ENCODE assay signal across 8 mouse cellular contexts in the genomic region with DNA sequence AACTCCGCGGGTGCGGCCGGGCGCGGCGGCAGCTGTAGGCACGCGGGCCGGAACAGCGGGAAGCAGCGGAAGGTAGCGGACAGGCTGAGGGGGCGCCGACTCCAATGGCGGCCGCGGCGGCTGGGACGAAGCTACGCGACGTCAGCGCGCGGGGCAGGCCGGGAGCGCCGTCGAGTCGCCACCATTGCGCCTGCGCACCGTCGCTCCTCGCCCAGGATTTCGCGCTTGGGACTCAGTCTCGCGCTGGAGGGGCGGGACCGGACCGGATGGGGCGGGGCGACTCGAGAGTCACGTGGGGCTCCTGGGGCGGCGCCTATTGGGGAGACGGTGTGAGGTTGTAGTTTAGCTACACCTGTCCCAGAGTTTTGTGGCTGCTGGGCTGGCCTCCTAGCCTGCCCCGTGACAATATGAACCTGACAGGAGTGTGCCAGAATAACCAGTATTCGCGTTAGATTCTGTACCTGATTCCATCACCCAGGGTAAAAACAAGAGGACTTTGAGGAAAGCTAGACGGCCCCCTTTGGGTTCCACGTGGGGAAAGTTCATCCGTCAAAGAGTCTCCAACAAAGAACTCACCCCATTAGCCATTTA. TPM values are rescaled to one million over a fixed set of nuclear protein-coding genes. Genes with fewer than 3 reads are reported as not detected.
DNase-seq lines count a peak whose midpoint lies in the region; ATAC-seq and TF ChIP-seq lines count a peak whose summit lies in the region.

Ythdf1 (minus strand) TSS at position 140 of the 591 bp plus-strand sequence.

- WGBS in hindbrain, postnatal 0 days, result under 1% methylated on average over 55 of the region's 56 CpGs

- intact Hi-C loops in gastrocnemius, adult 2 months (cut with DNase I), result no loop called here
- intact Hi-C loops in left cerebral cortex, adult 2 months (cut with DNase I), result no loop called here

- peak within 1 kb of the TSS; percentile 100 for H3K4me3 ChIP-seq in gastrocnemius, adult 2 months
- H3K4me3 ChIP-seq in hindbrain, postnatal 0 days (ENCODE audit: low read length), result peak within 1 kb of the TSS; percentile 100
- H3K4me3 ChIP-seq in left cerebral cortex, adult 2 months, result peak within 1 kb of the TSS; percentile 95

- peak within 1 kb of the TSS; percentile 98 for H3K9ac ChIP-seq in hindbrain, postnatal 0 days (replicated peaks; ENCODE audit: low read length)

- H3K4me1 ChIP-seq in hindbrain, postnatal 0 days (ENCODE audit: insufficient read depth, low read length), result peaks cover 3% of the 10 kb centered on the region; the same call in 1 of the 2 replicates

- H3K4me2 ChIP-seq in hindbrain, postnatal 0 days (ENCODE audit: low read depth, low read length), result peak within 1 kb of the TSS; percentile 93

- H3K9me3 ChIP-seq in hindbrain, postnatal 0 days (ENCODE audit: low read length), result no peaks in the 10 kb centered on the region

- no peak for TF ChIP-seq CTCF in gastrocnemius, adult 2 months (IDR thresholded peaks at IDR 0.05)
- TF ChIP-seq CTCF in hindbrain, postnatal 0 days (IDR thresholded peaks at IDR 0.05; ENCODE audit: low read depth), result no peak
- no peak; the same call in 1 of the 2 replicates for TF ChIP-seq CTCF in left cerebral cortex, adult 2 months (IDR thresholded peaks at IDR 0.05)

- ATAC-seq in common myeloid progenitor, adult 5-6 weeks (replicated peaks; ENCODE audit: low read depth, poor library complexity, severe bottlenecking), result peak; percentile 79
- ATAC-seq in hindbrain, postnatal 0 days, result peak; percentile 97
- peak; percentile 86 for ATAC-seq in megakaryocyte, adult 5-6 weeks (ENCODE audit: poor library complexity, severe bottlenecking)

- H3K27ac ChIP-seq in gastrocnemius, adult 2 months, result peak within 1 kb of the TSS; percentile 93
- H3K27ac ChIP-seq in hindbrain, postnatal 0 days, result peak within 1 kb of the TSS; percentile 81
- peak within 1 kb of the TSS; percentile 57 for H3K27ac ChIP-seq in left cerebral cortex, adult 2 months

- peaks cover 6% of the 10 kb centered on the region for H3K36me3 ChIP-seq in hindbrain, postnatal 0 days (ENCODE audit: insufficient read depth, low read length)

- DNase-seq in ZHBTc4 (ENCODE audit: low read depth, low spot score), result peak; percentile 98
- peak; percentile 99 for DNase-seq in gastrocnemius, adult 2 months
- peak; percentile 99 for DNase-seq in hindbrain, postnatal 0 days (ENCODE audit: low spot score)
- peak; percentile 97 to 98 for DNase-seq in left cerebral cortex, adult 2 months (ENCODE audit: extremely low spot score in 1 of 2, low spot score in 2 of 2)
- DNase-seq in right cerebral cortex, adult 2 months (ENCODE audit: low spot score in 2 of 2), result peak; percentile 95 to 98
- DNase-seq in urinary bladder, postnatal 14 days (ENCODE audit: low spot score), result peak; percentile 99

- H3K27me3 ChIP-seq in hindbrain, postnatal 0 days (ENCODE audit: insufficient read depth, low read length), result no peaks in the 10 kb centered on the region

RNA-seq across cellular contexts. Expression of gene Ythdf1, which starts in this region (rescaled TPM):
- total RNA-seq in common myeloid progenitor, adult 5-6 weeks (2017), result 34.4 and 41.8 TPM in 2 replicates
- 10 to 100 TPM; 41.9 to 42.1 TPM for total RNA-seq in gastrocnemius, adult 2 months (2021)
- total RNA-seq in hindbrain, postnatal 0 days (2014; rRNA removed), result 32.9 and 51.8 TPM in 2 replicates
- 49.8 and 52.9 TPM in 2 replicates for polyA plus RNA-seq in hindbrain, postnatal 0 days (2015; fragmentation: Nextera tagmentation; extraction: Ambion mirVana)
- 10 to 100 TPM; 50.5 to 60.8 TPM for total RNA-seq in left cerebral cortex, adult 2 months (2021)
- 54.2 and 55.4 TPM in 2 replicates for total RNA-seq in megakaryocyte, adult 5-6 weeks (2015)
- total RNA-seq in megakaryocyte, adult 5-6 weeks (2017), result 24.1 and 26.0 TPM in 2 replicates

Comparison
In these comparisons a context has a peak if more than half of its experiments do, and no peak if none do; other contexts are left out.
1. Peak in every context shown above with its lines: DNase-seq, ATAC-seq, H3K4me3 ChIP-seq and H3K27ac ChIP-seq.